Mouse (Mus musculus) stomach, postnatal 0 days (tissue): ENCODE data around the gene Tmem185b.

ENCODE experiments used
- CTCF ChIP-seq: IDR thresholded peaks from 2 replicates; pipeline ENCODE4 v1.5.1; 2016; ENCODE audit warnings: antibody characterized with exemption, low read depth, mild to moderate bottlenecking, moderate library complexity
- EP300 ChIP-seq: optimal IDR thresholded peaks from 2 replicates; pipeline ENCODE3; 2016; ENCODE audit warnings: antibody characterized with exemption

DNA sequence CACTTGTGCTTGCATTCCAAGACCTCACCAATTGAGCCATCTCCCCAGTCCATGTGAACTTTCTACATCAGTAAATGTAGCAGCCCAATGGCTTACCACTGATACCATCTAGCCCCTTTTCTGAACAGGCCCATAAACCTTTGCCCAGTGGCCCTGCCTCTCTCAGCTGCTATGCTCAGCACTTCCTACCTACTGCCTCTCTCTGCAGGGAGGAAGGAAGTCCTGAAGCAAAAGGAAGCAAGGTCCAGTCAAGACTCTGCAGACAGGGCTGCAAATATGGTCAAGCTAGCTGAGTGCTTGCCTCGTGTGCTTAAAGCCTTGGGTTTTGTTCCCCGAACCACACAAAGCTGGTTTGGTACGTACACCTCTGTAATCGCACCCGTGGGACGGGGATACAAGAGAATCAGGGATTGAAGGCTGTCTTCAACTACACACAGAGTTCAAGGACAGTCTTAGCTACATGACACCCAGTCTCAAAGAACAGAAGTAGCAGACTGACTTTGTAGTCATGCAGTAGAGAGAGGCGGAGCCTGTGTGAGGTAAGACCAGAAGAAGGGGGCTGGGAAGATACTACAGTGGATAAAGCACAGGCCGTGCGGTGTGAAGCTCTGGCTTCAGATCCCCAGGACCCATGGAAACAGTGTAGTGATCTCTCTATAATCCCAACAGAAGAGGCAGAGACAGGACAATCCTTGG is 27.3 kb upstream of the Tmem185b start:
- TF ChIP-seq CTCF (no peak), EP300 (no peak)
